Mouse (Mus musculus) forebrain, embryonic 15.5 days (tissue): ENCODE measurements around the gene Mtnr1b. TPM values are rescaled to one million over a fixed set of nuclear protein-coding genes. Genes with fewer than 3 reads are reported as not detected.

Source experiments
- ATAC-seq: fragments of 200-750 bp; cut with Nextera tagmentation; replicated peaks from 2 replicates; pipeline ENCODE4 v1.8.0; 2017; ENCODE audit warnings: mild to moderate bottlenecking, moderate TSS enrichment, moderate library complexity
- H3K27ac ChIP-seq: fragments of 300-500 bp; sonication (generic); replicated peaks from 2 replicates; pipeline ENCODE4 v1.5.1; 2015; ENCODE audit warnings: mild to moderate bottlenecking, inconsistent platforms
- H3K27me3 ChIP-seq: fragments of 300-500 bp; sonication (generic); 2 replicates; pipeline ENCODE4 v1.6.1; 2015; ENCODE audit warnings: inconsistent platforms
- H3K36me3 ChIP-seq: fragments of 300-500 bp; sonication (generic); 2 replicates; pipeline ENCODE4 v1.6.1; 2015; ENCODE audit warnings: mild to moderate bottlenecking, inconsistent platforms
- H3K4me1 ChIP-seq: fragments of 300-500 bp; sonication (generic); 2 replicates; pipeline ENCODE4 v1.6.1; 2015; ENCODE audit warnings: inconsistent platforms
- H3K4me2 ChIP-seq: fragments of 300-500 bp; sonication (generic); replicated peaks from 2 replicates; pipeline ENCODE4 v1.6.1; 2015; ENCODE audit warnings: mild to moderate bottlenecking, inconsistent platforms
- H3K4me3 ChIP-seq: fragments of 300-500 bp; sonication (generic); 2 replicates; pipeline ENCODE4 v1.5.1; 2015; ENCODE audit warnings: mild to moderate bottlenecking, inconsistent platforms
- H3K9ac ChIP-seq: fragments of 300-500 bp; sonication (generic); replicated peaks from 2 replicates; pipeline ENCODE4 v1.6.1; 2015; ENCODE audit warnings: mild to moderate bottlenecking, inconsistent platforms
- H3K9me3 ChIP-seq: fragments of 300-500 bp; sonication (generic); 2 replicates; pipeline ENCODE4 v1.6.1; 2016; ENCODE audit warnings: inconsistent platforms
- WGBS: fragments of 180-500 bp; shearing (Covaris S2); methylation state at CpG from one replicate; pipeline ENCODE4 v1.1.7; 2015; ENCODE audit warnings: mixed read lengths; 5-methylcytosine and 5-hydroxymethylcytosine counted together
- polyA plus RNA-seq: library from polyadenylated mRNA; unstranded; fragments of >200 nt; fragmentation: Nextera tagmentation; extraction: Ambion mirVana; gene quantifications from 2 replicates; pipeline ENCODE4 v1.2.1, GENCODE M21; 2015

Gene Mtnr1b
- not detected in 2 replicates for polyA plus RNA-seq

- no peak within 1 kb of the TSS for H3K4me2 ChIP-seq
These were observed at the start of gene Mtnr1b for GRCm38 (mm10) chr9:15874506-15875160. TSS of gene Mtnr1b (minus strand) at chr9:15874556.

DNA sequence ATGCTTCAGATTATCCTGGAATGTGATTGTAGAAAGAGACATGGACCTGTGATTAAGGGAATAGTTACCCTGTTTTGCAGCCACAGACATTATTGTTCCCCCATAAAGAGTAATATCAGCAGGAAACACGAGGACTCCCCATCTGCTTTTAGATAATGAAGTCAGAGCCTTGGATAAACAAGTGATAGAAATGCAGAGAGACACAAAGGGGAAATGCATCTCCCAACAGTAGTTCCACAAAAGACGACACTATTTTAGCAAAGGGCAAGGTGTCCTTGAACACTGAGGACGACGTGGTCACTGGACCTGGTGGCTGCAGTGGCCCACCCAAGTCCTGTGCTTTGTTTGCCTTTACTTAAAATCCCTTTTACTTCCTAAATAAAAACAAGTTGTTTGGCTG is 45.9 kb upstream of the Mtnr1b start:
- 72% methylated on average over 4 of the region's 4 CpGs for WGBS
- H3K9me3 ChIP-seq = no peaks in the 10 kb centered on the region
- H3K27me3 ChIP-seq = no peaks in the 10 kb centered on the region
- no peak overlapping the region for H3K4me2 ChIP-seq
- H3K4me3 ChIP-seq = no peak overlapping the region
- no peaks in the 10 kb centered on the region for H3K36me3 ChIP-seq
- H3K4me1 ChIP-seq = no peaks in the 10 kb centered on the region
- H3K9ac ChIP-seq = no peak overlapping the region
- H3K27ac ChIP-seq = no peak overlapping the region
- ATAC-seq = no peak

More at GRCm38 (mm10) chr9:15874506-15875160, at the start of gene Mtnr1b:
- H3K27me3 ChIP-seq = no peaks in the 10 kb centered on the region
- 63% methylated on average over 19 of the region's 19 CpGs for WGBS
- H3K36me3 ChIP-seq = no peaks in the 10 kb centered on the region
- no peak within 1 kb of the TSS for H3K27ac ChIP-seq
- ATAC-seq = no peak
- H3K9me3 ChIP-seq = no peaks in the 10 kb centered on the region
- H3K4me1 ChIP-seq = no peaks in the 10 kb centered on the region
- no peak within 1 kb of the TSS for H3K4me3 ChIP-seq
- H3K9ac ChIP-seq = no peak within 1 kb of the TSS

DNA sequence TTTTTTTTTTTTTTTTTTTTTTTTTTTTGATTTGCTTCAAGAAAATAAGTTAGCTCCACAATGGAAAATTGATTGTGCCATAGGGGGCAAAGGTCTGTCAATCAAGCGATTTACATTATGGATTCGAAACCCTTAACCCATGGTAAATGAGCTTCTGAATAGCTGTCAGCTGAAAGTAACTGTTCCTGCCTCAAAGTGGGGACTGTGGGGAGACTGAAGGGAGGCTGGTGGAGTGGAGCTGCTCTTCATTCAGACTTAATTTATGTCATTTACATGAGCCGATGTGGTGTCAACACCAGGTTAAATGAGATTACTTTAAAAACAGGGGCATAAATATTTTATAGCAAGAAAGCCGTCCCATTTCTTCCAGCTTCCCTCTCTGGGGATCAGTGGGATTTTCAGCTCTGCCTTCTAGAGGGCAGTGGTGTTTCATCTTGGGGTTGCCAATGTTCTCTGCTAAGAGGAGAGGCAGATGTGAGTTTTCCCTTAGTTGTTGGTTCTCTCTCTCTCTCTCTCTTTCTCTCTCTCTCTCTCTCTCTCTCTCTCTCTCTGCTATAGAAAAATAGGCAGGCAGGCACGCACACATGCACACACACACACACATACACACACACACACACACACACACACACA is 45.1 kb upstream of the Mtnr1b start:
- Histone ChIP-seq H3K4me1 (no peaks in the 10 kb centered on the region), H3K36me3 (peaks cover 6% of the 10 kb centered on the region; the same call in 1 of the 2 replicates), H3K4me2 (no peak overlapping the region), H3K9me3 (no peaks in the 10 kb centered on the region), H3K27me3 (no peaks in the 10 kb centered on the region), H3K4me3 (no peak overlapping the region), H3K9ac (no peak overlapping the region), H3K27ac (no peak overlapping the region)
- ATAC-seq = peak; percentile 55; the same call in 1 of the 2 replicates
- WGBS = 53% methylated on average over 5 of the region's 5 CpGs

DNA sequence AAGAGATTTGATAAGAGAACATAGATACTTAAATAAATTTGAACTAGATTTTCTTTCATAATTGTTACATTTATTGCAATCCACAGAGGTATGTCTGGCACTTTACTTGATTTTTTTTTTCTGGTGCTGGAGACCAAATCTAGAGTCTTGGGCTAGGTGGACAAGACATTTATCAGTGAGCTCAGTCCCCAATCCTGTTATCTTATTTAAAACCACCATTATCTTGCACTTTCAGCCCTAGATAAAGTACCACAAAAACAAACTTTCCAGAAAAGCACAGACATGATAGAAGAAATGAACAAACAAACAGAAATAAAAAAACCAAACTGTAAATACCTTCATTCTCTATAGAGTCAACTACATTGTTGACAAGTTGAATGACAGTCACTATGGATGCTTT is 42.2 kb upstream of the Mtnr1b start:
- Histone ChIP-seq H3K36me3 (peaks cover 6% of the 10 kb centered on the region; the same call in 1 of the 2 replicates), H3K27me3 (no peaks in the 10 kb centered on the region), H3K9ac (no peak overlapping the region), H3K9me3 (no peaks in the 10 kb centered on the region), H3K4me1 (no peaks in the 10 kb centered on the region), H3K4me3 (no peak overlapping the region), H3K27ac (no peak overlapping the region), H3K4me2 (no peak overlapping the region)
- ATAC-seq = no peak

GRCm38 (mm10) chr9:15912735-15913134 is 38.4 kb upstream of the Mtnr1b start:
- Histone ChIP-seq H3K9ac (no peak overlapping the region), H3K4me1 (no peaks in the 10 kb centered on the region), H3K4me3 (no peak overlapping the region), H3K9me3 (no peaks in the 10 kb centered on the region), H3K4me2 (no peak overlapping the region), H3K36me3 (peaks cover 6% of the 10 kb centered on the region; the same call in 1 of the 2 replicates), H3K27me3 (no peaks in the 10 kb centered on the region), H3K27ac (no peak overlapping the region)
- no peak for ATAC-seq
- 36% methylated on average over 1 of the region's 1 CpGs for WGBS

GRCm38 (mm10) chr9:15909397-15910113 is 35.2 kb upstream of the Mtnr1b start:
- no peak overlapping the region for H3K9ac ChIP-seq
- H3K4me3 ChIP-seq = no peak overlapping the region
- WGBS = 66% methylated on average over 2 of the region's 2 CpGs
- H3K36me3 ChIP-seq = no peaks in the 10 kb centered on the region
- H3K27me3 ChIP-seq = no peaks in the 10 kb centered on the region
- ATAC-seq = no peak
- H3K4me1 ChIP-seq = no peaks in the 10 kb centered on the region
- no peak overlapping the region for H3K27ac ChIP-seq
- no peaks in the 10 kb centered on the region for H3K9me3 ChIP-seq
- no peak overlapping the region for H3K4me2 ChIP-seq

GRCm38 (mm10) chr9:15903948-15904750 is 29.8 kb upstream of the Mtnr1b start:
- H3K36me3 ChIP-seq = no peaks in the 10 kb centered on the region
- no peak overlapping the region for H3K9ac ChIP-seq
- ATAC-seq = peak; percentile 55; the same call in 1 of the 2 replicates
- no peaks in the 10 kb centered on the region for H3K27me3 ChIP-seq
- no peak overlapping the region for H3K4me2 ChIP-seq
- peaks cover 6% of the 10 kb centered on the region for H3K4me1 ChIP-seq
- WGBS = 28% methylated on average over 9 of the region's 9 CpGs
- peak overlapping the region; percentile 34; the same call in 1 of the 2 replicates for H3K27ac ChIP-seq
- no peak overlapping the region for H3K4me3 ChIP-seq
- no peaks in the 10 kb centered on the region for H3K9me3 ChIP-seq

DNA sequence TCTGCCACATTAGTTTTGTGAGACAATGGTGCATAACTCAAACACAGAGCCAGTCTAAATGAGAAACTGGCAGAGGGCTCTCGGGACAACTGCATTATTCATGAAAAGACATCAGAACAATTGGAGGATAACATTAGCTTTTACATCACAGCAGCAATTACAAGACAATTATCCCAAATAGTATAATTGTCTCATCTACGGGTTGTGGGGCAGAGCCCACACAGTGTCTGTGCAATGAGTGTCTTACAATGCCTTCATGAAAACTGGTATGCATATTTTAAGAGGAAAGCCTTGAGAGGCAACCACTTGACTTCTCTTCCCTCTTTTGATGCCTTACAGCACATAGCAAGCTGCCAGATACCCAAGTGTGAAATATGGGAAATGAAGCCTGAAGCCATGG is 23.8 kb upstream of the Mtnr1b start:
- no peak overlapping the region for H3K27ac ChIP-seq
- WGBS = 27% methylated on average over 2 of the region's 2 CpGs
- ATAC-seq = peak; percentile 77; the same call in 1 of the 2 replicates
- H3K9me3 ChIP-seq = no peaks in the 10 kb centered on the region
- H3K4me1 ChIP-seq = no peaks in the 10 kb centered on the region; the same call in none of the 2 replicates
- no peak overlapping the region for H3K9ac ChIP-seq
- H3K4me3 ChIP-seq = no peak overlapping the region
- no peak overlapping the region for H3K4me2 ChIP-seq
- no peaks in the 10 kb centered on the region for H3K36me3 ChIP-seq
- H3K27me3 ChIP-seq = no peaks in the 10 kb centered on the region

- Histone ChIP-seq H3K9ac (no peak overlapping the region), H3K27ac (no peak overlapping the region), H3K4me1 (no peaks in the 10 kb centered on the region), H3K4me2 (no peak overlapping the region), H3K36me3 (no peaks in the 10 kb centered on the region), H3K27me3 (no peaks in the 10 kb centered on the region), H3K9me3 (no peaks in the 10 kb centered on the region), H3K4me3 (no peak overlapping the region)
- ATAC-seq = no peak; the same call in 1 of the 2 replicates
- WGBS = 56% methylated on average over 5 of the region's 5 CpGs
These were observed 12.4 kb upstream of the Mtnr1b start for GRCm38 (mm10) chr9:15886756-15887155.

GRCm38 (mm10) chr9:15880754-15881153 is 6.4 kb upstream of the Mtnr1b start:
- no peak overlapping the region for H3K27ac ChIP-seq
- no peaks in the 10 kb centered on the region for H3K9me3 ChIP-seq
- H3K36me3 ChIP-seq = no peaks in the 10 kb centered on the region
- H3K27me3 ChIP-seq = no peaks in the 10 kb centered on the region
- no peak overlapping the region for H3K4me3 ChIP-seq
- no peaks in the 10 kb centered on the region; the same call in 1 of the 2 replicates for H3K4me1 ChIP-seq
- ATAC-seq = peak; percentile 52; the same call in 1 of the 2 replicates
- no peak overlapping the region for H3K4me2 ChIP-seq
- no peak overlapping the region for H3K9ac ChIP-seq

- ATAC-seq = peak; percentile 82
- Histone ChIP-seq H3K36me3 (no peaks in the 10 kb centered on the region), H3K27me3 (no peaks in the 10 kb centered on the region), H3K9ac (no peak overlapping the region), H3K4me1 (no peaks in the 10 kb centered on the region; the same call in 1 of the 2 replicates), H3K9me3 (no peaks in the 10 kb centered on the region), H3K4me2 (no peak overlapping the region), H3K4me3 (no peak overlapping the region), H3K27ac (no peak overlapping the region)
- 18% methylated on average over 3 of the region's 3 CpGs for WGBS
These were observed 5.8 kb upstream of the Mtnr1b start for GRCm38 (mm10) chr9:15880160-15880603.
